Mouse (Mus musculus): ENCODE measurements at regions not wholly inside any gene's neighbourhood (a gene's known extent, or its start where the extent isn't known, plus 50 kb on each side); places are given as distances from the start of the nearest gene placed in this dataset.

GRCm38 (mm10) chr7:73151586-73152467 is 223.5 kb upstream of the Rgma start:
- DNase-seq = no peak

GRCm38 (mm10) chr7:73153668-73154067 is 221.6 kb upstream of the Rgma start:
- DNase-seq = no peak

DNA sequence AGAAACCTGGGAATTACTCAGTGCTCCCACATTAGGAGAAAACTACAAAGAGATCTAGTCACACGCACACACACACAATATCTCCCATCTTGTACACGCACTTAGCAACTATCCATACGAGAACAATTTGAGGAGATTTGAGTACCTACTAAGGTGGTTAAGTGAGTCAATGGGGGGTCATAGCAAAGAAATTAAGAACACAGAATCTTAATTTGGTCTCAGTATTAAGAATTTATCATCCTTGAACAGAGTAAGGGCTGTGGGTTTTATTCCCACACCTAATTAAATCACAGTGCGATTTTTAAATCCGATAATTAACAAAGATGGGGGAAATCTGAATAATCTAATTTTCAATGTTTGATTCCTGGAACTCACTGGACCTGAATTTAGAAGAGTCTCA is 216.5 kb upstream of the Rgma start:
- DNase-seq = no peak

DNA sequence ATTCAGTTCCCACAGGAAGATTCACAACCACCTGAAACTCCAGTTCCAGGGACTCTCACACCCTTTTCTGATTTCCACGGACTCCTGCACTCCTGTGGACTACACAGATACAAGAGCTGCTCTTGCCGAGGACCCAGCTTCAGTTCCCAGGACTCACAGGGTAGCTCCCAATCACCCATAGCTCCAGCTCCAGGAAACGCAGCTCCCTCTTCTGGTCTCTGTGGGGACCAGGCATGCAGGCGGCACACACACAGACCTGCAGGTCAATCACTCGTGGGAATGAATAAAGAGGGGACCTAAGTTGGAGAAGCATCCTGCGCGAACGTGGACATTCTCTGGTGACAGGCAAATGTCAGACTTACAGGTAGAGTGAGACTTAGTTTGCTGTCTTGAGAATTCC is 214.3 kb upstream of the Rgma start:
- DNase-seq = no peak

GRCm38 (mm10) chr7:73163687-73164086 is 211.6 kb upstream of the Rgma start:
- no peak for DNase-seq

- DNase-seq = no peak
These were observed 209.8 kb upstream of the Rgma start for GRCm38 (mm10) chr7:73165521-73165920.

GRCm38 (mm10) chr7:73169416-73169815 is 205.9 kb upstream of the Rgma start:
- DNase-seq = no peak

DNA sequence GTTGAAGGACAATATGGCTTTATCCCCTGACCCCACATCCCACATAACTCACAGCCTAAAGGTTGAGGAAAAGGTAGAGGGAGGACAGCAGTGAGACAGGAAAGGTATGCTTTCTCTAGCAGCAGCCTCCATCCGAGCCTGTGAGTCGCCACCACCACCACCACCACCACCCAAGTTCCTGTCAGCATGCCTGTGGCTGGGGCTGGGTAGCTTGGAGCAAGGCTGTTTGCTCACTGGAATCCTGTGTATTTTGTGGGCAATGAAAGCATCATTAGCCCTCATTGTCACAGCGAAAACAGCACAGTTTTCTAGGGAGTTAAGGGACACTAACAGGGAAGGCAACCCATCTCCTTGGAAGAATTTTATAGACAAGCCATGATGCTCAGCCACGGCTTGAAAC is 202.7 kb upstream of the Rgma start:
- no peak for DNase-seq

DNA sequence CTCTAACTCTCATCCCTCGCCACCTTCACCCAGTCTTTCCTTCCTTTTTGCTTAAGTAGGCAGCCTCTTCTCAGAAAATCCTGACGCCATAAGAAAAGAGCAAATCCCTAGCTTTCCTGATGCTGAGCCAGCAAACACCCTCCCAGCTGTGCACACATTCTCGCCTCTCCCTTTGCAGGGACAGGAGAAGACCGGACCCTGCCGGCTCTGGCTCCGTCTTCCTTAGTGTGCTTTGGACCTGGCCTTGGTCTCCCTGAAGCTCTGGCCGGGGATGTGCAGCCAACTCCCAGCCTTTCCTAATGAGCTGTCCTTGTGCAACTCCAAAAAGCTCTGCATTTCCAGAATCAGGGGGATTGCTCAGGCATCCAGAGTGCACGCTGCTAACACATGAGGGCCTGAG is 191.5 kb upstream of the Rgma start:
- no peak for DNase-seq

DNA sequence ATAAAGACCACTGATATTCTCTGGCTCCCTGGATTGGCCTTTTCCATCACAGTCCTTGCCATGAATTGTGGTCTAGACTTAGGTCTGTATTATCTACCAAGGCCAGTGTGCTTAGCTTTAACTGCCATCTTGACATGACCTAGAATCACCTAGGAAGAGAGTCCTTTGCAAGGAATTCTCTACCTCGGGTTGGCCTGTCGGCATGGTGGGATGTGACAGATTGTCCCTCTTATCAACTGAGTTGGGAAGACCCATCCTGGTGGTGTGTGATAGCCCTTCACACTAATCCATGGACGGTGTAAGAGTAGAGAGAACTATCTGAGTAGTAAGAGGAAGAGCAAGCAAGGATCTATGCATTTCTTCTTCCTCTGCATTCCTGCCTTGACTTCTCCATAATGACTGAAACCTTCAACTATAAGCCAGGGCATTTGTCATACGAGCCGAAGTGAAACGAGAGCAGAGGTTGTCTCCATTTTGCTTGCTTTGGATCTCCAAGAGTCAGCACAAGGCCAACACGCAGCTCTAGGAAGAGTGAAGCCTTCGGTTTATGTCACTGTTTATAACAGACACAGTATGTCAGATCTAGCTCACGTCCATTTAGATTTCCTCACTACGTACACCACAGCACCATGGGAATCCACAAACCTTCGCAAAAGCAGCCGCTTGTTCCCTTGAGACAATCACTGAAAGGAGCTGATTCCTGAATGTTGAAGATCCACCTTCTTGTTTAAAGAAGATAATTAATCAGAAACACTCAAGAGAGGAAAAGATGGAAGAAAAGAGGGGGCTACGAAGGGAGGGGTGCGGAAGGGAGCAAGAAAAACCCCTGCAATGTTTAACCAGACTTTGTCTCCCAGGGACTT is 190.9 kb upstream of the Rgma start:
- DNase-seq = no peak

GRCm38 (mm10) chr7:73185071-73185531 is 190.2 kb upstream of the Rgma start:
- peak; percentile 25 for DNase-seq

GRCm38 (mm10) chr7:73185591-73185990 is 189.7 kb upstream of the Rgma start:
- DNase-seq = no peak

DNA sequence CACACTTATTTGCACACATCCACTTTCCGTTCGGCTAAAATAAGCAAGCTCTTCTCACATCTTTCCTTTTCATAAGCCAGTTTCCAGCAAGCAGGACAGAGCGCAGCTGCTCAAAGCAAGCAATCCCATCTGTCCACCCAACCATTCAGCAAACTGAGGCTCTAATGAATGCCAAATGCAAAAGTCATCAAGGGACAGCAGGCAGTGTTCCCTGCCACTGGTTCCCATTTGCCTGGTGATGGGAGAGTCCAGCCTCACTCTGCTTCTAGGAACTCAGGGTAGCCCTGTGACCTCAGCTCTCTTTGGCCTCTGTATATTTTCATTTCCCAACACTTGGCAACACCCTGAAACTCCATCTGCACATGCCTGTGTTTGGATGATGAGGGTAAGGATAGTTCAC is 188.8 kb upstream of the Rgma start:
- no peak for DNase-seq

DNA sequence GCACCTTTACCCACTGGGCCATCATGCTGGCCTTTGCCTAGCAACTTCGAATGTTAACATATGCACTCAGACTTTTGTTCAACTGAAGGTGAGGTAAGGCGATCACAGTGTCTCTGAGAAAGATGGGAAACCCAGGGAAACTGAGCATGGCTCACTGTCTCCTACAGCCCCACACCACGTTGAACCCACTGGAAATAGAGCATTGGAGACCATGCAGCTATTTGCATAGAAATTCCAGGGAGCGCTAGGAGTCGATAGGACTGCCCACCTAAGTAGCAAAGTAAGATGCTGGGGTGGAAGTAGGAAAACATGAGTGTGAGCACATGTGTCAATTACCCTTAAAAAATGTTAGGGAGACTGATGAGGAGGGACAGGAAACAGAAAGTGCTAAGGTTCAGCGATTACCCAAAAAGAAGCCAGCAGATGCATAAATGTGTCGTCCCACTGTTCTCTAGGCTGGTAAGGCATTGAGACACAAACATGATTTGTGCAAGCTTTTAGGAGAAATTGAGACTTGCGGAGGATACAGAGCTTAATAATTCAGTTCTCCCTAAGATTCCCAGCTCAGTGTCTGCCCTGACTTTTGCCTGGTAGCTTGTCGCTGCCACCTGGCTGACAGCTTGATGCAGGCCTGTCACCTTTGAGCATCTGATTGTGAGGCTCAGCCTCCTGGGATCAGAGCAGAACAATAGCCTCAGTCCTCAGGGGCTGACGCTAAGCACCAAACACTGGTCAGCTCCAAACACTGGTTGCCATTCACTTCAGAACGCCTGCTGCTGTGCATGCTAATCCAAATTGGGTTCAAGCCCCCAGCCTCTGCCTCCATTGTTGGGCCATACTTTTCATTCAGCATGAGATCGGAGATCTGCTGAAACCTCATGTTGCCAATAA is 183.7 kb upstream of the Rgma start:
- DNase-seq = no peak

DNA sequence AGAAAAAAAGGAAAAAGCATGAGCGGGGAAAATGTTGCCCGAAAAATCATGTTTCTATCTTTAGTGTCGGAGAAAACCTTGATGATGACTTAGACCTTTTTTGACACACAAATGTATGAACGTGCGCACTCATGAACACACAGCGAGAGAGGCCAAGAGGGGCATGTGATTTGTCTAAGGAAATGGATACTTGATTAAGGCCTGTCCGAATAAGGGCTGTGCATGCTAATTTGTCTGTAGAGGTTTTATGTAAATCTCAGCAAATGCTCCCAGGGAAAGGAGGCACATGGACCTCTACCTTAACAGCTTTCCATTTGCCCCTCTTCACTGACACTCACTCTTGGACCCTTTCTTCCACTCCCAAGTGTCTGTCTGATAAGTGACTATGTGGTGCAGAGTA is 182.5 kb upstream of the Rgma start:
- no peak for DNase-seq

DNA sequence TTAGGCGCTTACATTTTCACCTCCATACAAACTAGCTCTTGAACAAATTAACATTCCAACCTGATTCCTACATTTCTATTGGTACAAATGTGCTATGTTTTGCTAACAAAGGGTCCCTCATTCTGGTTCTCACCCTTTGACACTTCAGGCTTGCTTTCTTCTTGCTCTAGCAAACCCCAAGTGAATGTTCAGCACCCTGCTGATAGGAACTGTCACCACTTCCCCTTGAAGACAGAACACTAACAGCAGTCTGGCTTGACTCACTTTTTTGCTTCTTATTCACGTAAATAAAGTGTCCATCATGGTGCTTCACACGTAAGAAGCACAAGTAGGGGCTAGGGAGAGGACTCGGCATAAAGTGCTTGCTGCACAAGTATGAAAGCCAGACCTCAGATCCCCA is 180.0 kb upstream of the Rgma start:
- no peak for DNase-seq

- DNase-seq = peak; percentile 46
These were observed 178.3 kb upstream of the Rgma start for GRCm38 (mm10) chr7:73196851-73197531.

GRCm38 (mm10) chr7:73198069-73198468 is 177.2 kb upstream of the Rgma start:
- DNase-seq = no peak

DNA sequence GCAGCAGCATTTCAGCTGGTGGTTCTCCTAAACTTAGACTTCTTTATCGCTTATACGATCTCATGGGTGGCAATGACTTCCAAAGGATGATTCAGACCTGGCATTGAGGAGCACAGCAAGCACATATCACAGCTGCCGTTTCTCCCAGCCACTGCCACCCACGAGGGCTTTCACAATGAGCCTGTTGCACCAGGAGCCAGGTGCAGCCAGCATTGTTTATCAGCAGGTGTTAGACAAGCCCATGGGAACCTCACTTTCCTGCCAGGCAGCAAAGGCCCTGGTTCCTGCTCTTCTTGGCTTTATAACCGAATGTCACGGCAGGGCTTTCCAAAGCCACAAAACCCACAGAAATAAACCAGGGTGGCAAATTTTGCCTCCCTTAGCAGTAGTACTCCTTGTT is 175.3 kb upstream of the Rgma start:
- DNase-seq = no peak

GRCm38 (mm10) chr7:73201330-73201729 is 174.0 kb upstream of the Rgma start:
- DNase-seq = no peak

DNA sequence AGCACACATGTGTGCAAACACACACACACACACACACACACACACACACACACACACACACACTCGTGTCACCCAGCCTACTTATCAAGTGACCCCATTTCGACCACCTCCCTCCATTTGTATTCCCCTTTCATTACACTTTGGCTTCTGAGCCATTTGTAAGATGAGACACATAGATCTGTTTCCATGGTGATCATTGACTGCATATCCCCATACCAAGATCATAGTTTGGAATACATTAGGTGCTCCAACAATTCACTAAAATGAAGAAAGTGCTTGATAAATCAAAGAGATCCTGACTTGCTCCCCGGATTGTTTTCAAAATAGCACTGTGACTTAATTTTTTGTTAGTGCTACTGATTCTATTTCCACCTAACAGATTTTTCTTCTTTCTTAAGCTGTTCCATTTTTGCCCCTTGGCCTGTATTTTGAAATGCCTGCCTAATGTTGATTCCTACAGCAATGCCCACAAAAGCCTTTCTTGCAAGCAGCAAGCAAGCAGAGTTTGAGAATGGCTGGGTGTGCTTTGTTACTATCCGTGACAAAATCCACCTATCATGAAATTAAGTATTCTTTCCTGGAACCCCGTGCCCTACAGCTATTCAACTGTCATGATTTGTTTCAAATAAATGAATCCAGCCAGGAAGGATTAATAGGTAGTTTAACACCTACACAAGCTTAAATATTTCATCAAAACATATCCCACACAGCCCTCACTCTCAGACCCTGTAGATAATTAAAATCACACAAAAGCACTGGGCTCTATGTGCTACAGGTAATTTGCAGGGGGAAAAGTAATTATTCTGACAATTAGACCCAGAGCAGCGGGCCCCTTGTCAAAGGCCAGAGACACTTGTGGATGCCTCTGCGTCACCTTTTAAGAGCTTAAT is 168.1 kb upstream of the Rgma start:
- DNase-seq = no peak
